In genomic region chr3:96247356-96248140, GRCm38 (mm10) we compare ENCODE assay signal across 10 mouse cellular contexts. TPM values are rescaled to one million over a fixed set of nuclear protein-coding genes. Genes with fewer than 3 reads are reported as not detected.
A peak's percentile ranks its signal among the peaks of the same experiment; 100 is the strongest.
DNase-seq lines count a peak whose midpoint lies in the region; ATAC-seq and TF ChIP-seq lines count a peak whose summit lies in the region.
"Had no signal": no experiment of that assay in that cellular context is flagged by ENCODE, and none has a peak within 500 bp of the region (broad histone marks: within the 10 kb centered on the region; RNA-seq: fewer than 3 reads in every experiment).

No protein-coding gene starts in this region.

- H3K27me3 ChIP-seq in ES-Bruce4 (ENCODE audit: control insufficient read depth, insufficient read depth, low read length, poor library complexity, severe bottlenecking) = no peaks in the 10 kb centered on the region
- no peaks in the 10 kb centered on the region for H3K27me3 ChIP-seq in forebrain, embryonic 15.5 days
- no peaks in the 10 kb centered on the region for H3K27me3 ChIP-seq in liver, embryonic 16.5 days (ENCODE audit: control insufficient read depth, insufficient read depth, low read depth, low read length)

- no peak for ATAC-seq in forebrain, embryonic 15.5 days (replicated peaks)
- no peak for ATAC-seq in liver, embryonic 16.5 days (ENCODE audit: low read depth)

- peak; percentile 25 for TF ChIP-seq POLR2A in ES-Bruce4 (IDR thresholded peaks at IDR 0.05; ENCODE audit: insufficient read depth, low read length)

- no peaks in the 10 kb centered on the region for H3K9me3 ChIP-seq in ES-Bruce4 (replicated peaks; ENCODE audit: control insufficient read depth, insufficient read depth, low read length, poor library complexity, severe bottlenecking)
- no peaks in the 10 kb centered on the region for H3K9me3 ChIP-seq in forebrain, embryonic 15.5 days
- H3K9me3 ChIP-seq in liver, embryonic 16.5 days (replicated peaks; ENCODE audit: control insufficient read depth, low read length) = no peaks in the 10 kb centered on the region

- no peaks in the 10 kb centered on the region for H3K4me1 ChIP-seq in ES-Bruce4 (ENCODE audit: control insufficient read depth, insufficient read depth, low read length)
- peaks cover 25% of the 10 kb centered on the region for H3K4me1 ChIP-seq in forebrain, embryonic 15.5 days
- H3K4me1 ChIP-seq in liver, embryonic 16.5 days (ENCODE audit: control insufficient read depth, low read depth, low read length) = peaks cover 36% of the 10 kb centered on the region

- peak overlapping the region; percentile 87 for H3K4me3 ChIP-seq in ES-Bruce4 (ENCODE audit: low read depth, low read length)
- H3K4me3 ChIP-seq in forebrain, embryonic 15.5 days = peak overlapping the region; percentile 38
- H3K4me3 ChIP-seq in liver, embryonic 16.5 days (ENCODE audit: low read depth, low read length) = peak overlapping the region; percentile 69

- peak overlapping the region; percentile 99 for H3K9ac ChIP-seq in ES-Bruce4 (ENCODE audit: low read depth, poor library complexity, severe bottlenecking)
- peak overlapping the region; percentile 40; the same call in 1 of the 2 replicates for H3K9ac ChIP-seq in forebrain, embryonic 15.5 days (replicated peaks)
- H3K9ac ChIP-seq in liver, embryonic 16.5 days (ENCODE audit: low read depth, low read length) = peak overlapping the region; percentile 80

- peak; percentile 44 for DNase-seq in cerebellum, adult 9-11 months
- DNase-seq in cerebellum, postnatal 14 days = no peak
- DNase-seq in left cerebral cortex, adult 8-10 months (ENCODE audit: low spot score in 2 of 2) = no peak
- no peak for DNase-seq in gastrocnemius, postnatal 14 days
- DNase-seq in right cerebral cortex, adult 18-20 months = no peak
- DNase-seq: kidney, adult 11 months; thymus, postnatal 4 days had no signal

- intact Hi-C loops in gastrocnemius, postnatal 14 days (cut with DNase I; ENCODE audit: low total_unique reads) = no loop called here

- TF ChIP-seq EP300 in ES-Bruce4 (IDR thresholded peaks at IDR 0.05; ENCODE audit: insufficient read depth, low read depth, low read length) = no peak

- H3K27ac ChIP-seq in ES-Bruce4 (ENCODE audit: insufficient read depth, low read length) = peak overlapping the region; percentile 88
- H3K27ac ChIP-seq in forebrain, embryonic 15.5 days (replicated peaks) = no peak overlapping the region; the same call in 1 of the 2 replicates
- peak overlapping the region; percentile 95 for H3K27ac ChIP-seq in liver, embryonic 16.5 days (ENCODE audit: low read length)

- peak overlapping the region; percentile 40 for H3K4me2 ChIP-seq in forebrain, embryonic 15.5 days (replicated peaks)
- peak overlapping the region; percentile 49 for H3K4me2 ChIP-seq in liver, embryonic 16.5 days (ENCODE audit: low read depth, low read length)

- H3K36me3 ChIP-seq in ES-Bruce4 (ENCODE audit: control insufficient read depth, insufficient read depth, low read length, poor library complexity, severe bottlenecking) = peaks cover 7% of the 10 kb centered on the region; the same call in 1 of the 2 replicates
- H3K36me3 ChIP-seq in forebrain, embryonic 15.5 days = no peaks in the 10 kb centered on the region
- H3K36me3 ChIP-seq in liver, embryonic 16.5 days (ENCODE audit: control insufficient read depth, insufficient read depth) = no peaks in the 10 kb centered on the region

- WGBS in forebrain, embryonic 15.5 days = 2% methylated on average over 11 of the region's 11 CpGs
- WGBS in liver, embryonic 16.5 days (ENCODE audit: insufficient replicate concordance) = 3% methylated on average over 11 of the region's 11 CpGs

- TF ChIP-seq CTCF in ES-Bruce4 (IDR thresholded peaks at IDR 0.05; ENCODE audit: low read depth, low read length) = no peak

RNA-seq across cellular contexts. Expression of gene Hist2h3c1, which starts 1.1 kb away (rescaled TPM):
- 1.3 and 3.0 TPM in 2 replicates for polyA plus RNA-seq in ES-Bruce4 (2011; ENCODE audit: insufficient read depth, insufficient read length, low read depth, missing spikeins)
- 0.62 TPM in 1 of 2 replicates, not detected in the other for polyA plus RNA-seq in forebrain, embryonic 15.5 days (2015; fragmentation: Nextera tagmentation; extraction: Ambion mirVana)
- 4.3 and 4.9 TPM in 2 replicates for polyA plus RNA-seq in liver, embryonic 16.5 days (2015; fragmentation: Nextera tagmentation; extraction: Ambion mirVana)
- not detected for total RNA-seq in left cerebral cortex, adult 8-10 months (2022)
- not detected for total RNA-seq in gastrocnemius, postnatal 14 days (2021)

RNA-seq across cellular contexts. Expression of gene Hist2h2aa1, which starts 2.3 kb away (rescaled TPM):
- polyA plus RNA-seq in ES-Bruce4 (2011; ENCODE audit: insufficient read depth, insufficient read length, low read depth, missing spikeins) = not detected in 2 replicates
- 25.1 and 32.2 TPM in 2 replicates for polyA plus RNA-seq in forebrain, embryonic 15.5 days (2015; fragmentation: Nextera tagmentation; extraction: Ambion mirVana)
- polyA plus RNA-seq in liver, embryonic 16.5 days (2015; fragmentation: Nextera tagmentation; extraction: Ambion mirVana) = 34.7 and 39.6 TPM in 2 replicates
- total RNA-seq in left cerebral cortex, adult 8-10 months (2022) = 10 to 100 TPM in 2 of 4 experiments, 1 to 10 TPM in 2; 5.2 to 28.7 (median 10.2) TPM
- total RNA-seq in gastrocnemius, postnatal 14 days (2021) = 10 to 100 TPM in 1 of 2 experiments, 1 to 10 TPM in 1; 3.3 to 12.8 TPM

RNA-seq across cellular contexts. Expression of gene Hist2h2aa2, which starts 7.5 kb away (rescaled TPM):
- polyA plus RNA-seq in ES-Bruce4 (2011; ENCODE audit: insufficient read depth, insufficient read length, low read depth, missing spikeins) = 17.2 and 30.9 TPM in 2 replicates
- 51.6 and 60.6 TPM in 2 replicates for polyA plus RNA-seq in forebrain, embryonic 15.5 days (2015; fragmentation: Nextera tagmentation; extraction: Ambion mirVana)
- 77.1 and 92.2 TPM in 2 replicates for polyA plus RNA-seq in liver, embryonic 16.5 days (2015; fragmentation: Nextera tagmentation; extraction: Ambion mirVana)
- total RNA-seq in left cerebral cortex, adult 8-10 months (2022) = 100 to 1,000 TPM; 190 to 245 (median 229) TPM
- 100 to 1,000 TPM; 353 to 418 TPM for total RNA-seq in gastrocnemius, postnatal 14 days (2021)

RNA-seq across cellular contexts. Expression of gene Hist2h3c2, which starts 8.6 kb away (rescaled TPM):
- 23.1 and 41.5 TPM in 2 replicates for polyA plus RNA-seq in ES-Bruce4 (2011; ENCODE audit: insufficient read depth, insufficient read length, low read depth, missing spikeins)
- polyA plus RNA-seq in forebrain, embryonic 15.5 days (2015; fragmentation: Nextera tagmentation; extraction: Ambion mirVana) = 6.7 and 8.0 TPM in 2 replicates
- 9.2 and 9.8 TPM in 2 replicates for polyA plus RNA-seq in liver, embryonic 16.5 days (2015; fragmentation: Nextera tagmentation; extraction: Ambion mirVana)
- total RNA-seq in left cerebral cortex, adult 8-10 months (2022) = 1 to 10 TPM; 1.1 to 4.8 (median 4.3) TPM
- total RNA-seq in gastrocnemius, postnatal 14 days (2021) = 10 to 100 TPM; 30.3 to 31.5 TPM

RNA-seq across cellular contexts. Expression of gene Hist2h4, which starts 15.6 kb away (rescaled TPM):
- 3.6 and 4.0 TPM in 2 replicates for polyA plus RNA-seq in ES-Bruce4 (2011; ENCODE audit: insufficient read depth, insufficient read length, low read depth, missing spikeins)
- polyA plus RNA-seq in forebrain, embryonic 15.5 days (2015; fragmentation: Nextera tagmentation; extraction: Ambion mirVana) = 10.1 and 10.9 TPM in 2 replicates
- 26.6 and 34.9 TPM in 2 replicates for polyA plus RNA-seq in liver, embryonic 16.5 days (2015; fragmentation: Nextera tagmentation; extraction: Ambion mirVana)
- total RNA-seq in left cerebral cortex, adult 8-10 months (2022) = 10 to 100 TPM; 27.2 to 32.5 (median 29.5) TPM
- 10 to 100 TPM; 20.5 to 21.2 TPM for total RNA-seq in gastrocnemius, postnatal 14 days (2021)

Comparison
In these comparisons a context has a peak if more than half of its experiments do, and no peak if none do; other contexts are left out.
1. H3K9ac ChIP-seq: peak in every context shown above with its lines; median percentile 99 in ES-Bruce4; 80 in liver, embryonic 16.5 days; 40 in forebrain, embryonic 15.5 days.
2. RNA of gene Hist2h2aa1, which starts 2.3 kb away (polyA plus RNA-seq): 34.7 to 39.6 TPM in liver, embryonic 16.5 days and 25.1 to 32.2 TPM in forebrain, embryonic 15.5 days; not detected in ES-Bruce4; every median in the first group is over 10 times any median in the second.
3. Peak in every context shown above with its lines, with median percentiles within 50 percentile points of each other: H3K4me3 ChIP-seq.